Mouse (Mus musculus): ENCODE results near the gene Mindy2. TPM values are rescaled to one million over a fixed set of nuclear protein-coding genes. Genes with fewer than 3 reads are reported as not detected.

Mindy2 gene
- polyA plus RNA-seq, 1 experiment from 2014 or later = 8.9 TPM

GRCm38 (mm10) chr9:70655764-70656129 lies 1.2 kb downstream of the Mindy2 start:
- H3K4me1 ChIP-seq (ENCODE audit: control insufficient read depth, insufficient read depth, low read length) = peaks cover 17% of the 10 kb centered on the region; the same call in 1 of the 2 replicates
- no peaks in the 10 kb centered on the region for H3K9me3 ChIP-seq (replicated peaks; ENCODE audit: control insufficient read depth, low read length)
- H3K4me2 ChIP-seq (ENCODE audit: low read depth, low read length) = peak overlapping the region; percentile 75
- 30% methylated on average over 2 of the region's 2 CpGs for WGBS
- no peaks in the 10 kb centered on the region for H3K36me3 ChIP-seq (ENCODE audit: control insufficient read depth, insufficient read depth, low read length)
- ATAC-seq (ENCODE audit: insufficient read depth, low FRiP score) = no peak
- H3K4me3 ChIP-seq (replicated peaks; ENCODE audit: low read length) = peak overlapping the region; percentile 88
- peak overlapping the region; percentile 95 for H3K9ac ChIP-seq (ENCODE audit: low read length)
- no peaks in the 10 kb centered on the region for H3K27me3 ChIP-seq (ENCODE audit: control insufficient read depth, insufficient read depth, low read length)
- no peak overlapping the region for H3K27ac ChIP-seq (ENCODE audit: low read length)

- no peaks in the 10 kb centered on the region for H3K9me3 ChIP-seq (replicated peaks; ENCODE audit: control insufficient read depth, low read length)
- no peaks in the 10 kb centered on the region for H3K36me3 ChIP-seq (ENCODE audit: control insufficient read depth, insufficient read depth, low read length)
- H3K27me3 ChIP-seq (ENCODE audit: control insufficient read depth, insufficient read depth, low read length) = no peaks in the 10 kb centered on the region
- peaks cover 17% of the 10 kb centered on the region; the same call in 1 of the 2 replicates for H3K4me1 ChIP-seq (ENCODE audit: control insufficient read depth, insufficient read depth, low read length)
- no peak for ATAC-seq (ENCODE audit: insufficient read depth, low FRiP score)
- peak overlapping the region; percentile 38 for H3K4me2 ChIP-seq (ENCODE audit: low read depth, low read length)
- WGBS = 77% methylated on average over 4 of the region's 4 CpGs
- H3K4me3 ChIP-seq (replicated peaks; ENCODE audit: low read length) = no peak overlapping the region; the same call in 1 of the 2 replicates
- H3K27ac ChIP-seq (ENCODE audit: low read length) = no peak overlapping the region
- no peak overlapping the region for H3K9ac ChIP-seq (ENCODE audit: low read length)
These were observed 2.5 kb downstream of the Mindy2 start for GRCm38 (mm10) chr9:70654496-70654895.

- Histone ChIP-seq H3K4me1 (ENCODE audit: control insufficient read depth, insufficient read depth, low read length) (peaks cover 17% of the 10 kb centered on the region; the same call in 1 of the 2 replicates), H3K9me3 (replicated peaks; ENCODE audit: control insufficient read depth, low read length) (no peaks in the 10 kb centered on the region), H3K36me3 (ENCODE audit: control insufficient read depth, insufficient read depth, low read length) (no peaks in the 10 kb centered on the region), H3K4me2 (ENCODE audit: low read depth, low read length) (peak overlapping the region; percentile 38), H3K4me3 (replicated peaks; ENCODE audit: low read length) (no peak overlapping the region), H3K9ac (ENCODE audit: low read length) (no peak overlapping the region), H3K27ac (ENCODE audit: low read length) (no peak overlapping the region), H3K27me3 (ENCODE audit: control insufficient read depth, insufficient read depth, low read length) (no peaks in the 10 kb centered on the region)
- no peak for ATAC-seq (ENCODE audit: insufficient read depth, low FRiP score)
- 67% methylated on average over 2 of the region's 2 CpGs for WGBS
These were observed 3.1 kb downstream of the Mindy2 start for GRCm38 (mm10) chr9:70653875-70654274.

GRCm38 (mm10) chr9:70652221-70652620 lies 4.8 kb downstream of the Mindy2 start:
- Histone ChIP-seq H3K27me3 (ENCODE audit: control insufficient read depth, insufficient read depth, low read length) (no peaks in the 10 kb centered on the region), H3K4me1 (ENCODE audit: control insufficient read depth, insufficient read depth, low read length) (peaks cover 14% of the 10 kb centered on the region; the same call in 1 of the 2 replicates), H3K27ac (ENCODE audit: low read length) (no peak overlapping the region), H3K4me2 (ENCODE audit: low read depth, low read length) (no peak overlapping the region), H3K9me3 (replicated peaks; ENCODE audit: control insufficient read depth, low read length) (no peaks in the 10 kb centered on the region), H3K36me3 (ENCODE audit: control insufficient read depth, insufficient read depth, low read length) (no peaks in the 10 kb centered on the region), H3K9ac (ENCODE audit: low read length) (no peak overlapping the region), H3K4me3 (replicated peaks; ENCODE audit: low read length) (no peak overlapping the region)
- ATAC-seq (ENCODE audit: insufficient read depth, low FRiP score) = no peak
- WGBS = 79% methylated on average over 2 of the region's 2 CpGs

GRCm38 (mm10) chr9:70650994-70651393 lies 6.0 kb downstream of the Mindy2 start:
- no peak overlapping the region for H3K4me2 ChIP-seq (ENCODE audit: low read depth, low read length)

GRCm38 (mm10) chr9:70650260-70650659 lies 6.7 kb downstream of the Mindy2 start:
- H3K4me1 ChIP-seq (ENCODE audit: control insufficient read depth, insufficient read depth, low read length) = peaks cover 9% of the 10 kb centered on the region; the same call in 1 of the 2 replicates
- WGBS = 65% methylated on average over 2 of the region's 2 CpGs
- H3K9ac ChIP-seq (ENCODE audit: low read length) = no peak overlapping the region
- no peak overlapping the region for H3K4me3 ChIP-seq (replicated peaks; ENCODE audit: low read length)
- H3K9me3 ChIP-seq (replicated peaks; ENCODE audit: control insufficient read depth, low read length) = no peaks in the 10 kb centered on the region
- no peak overlapping the region for H3K27ac ChIP-seq (ENCODE audit: low read length)
- no peak for ATAC-seq (ENCODE audit: insufficient read depth, low FRiP score)
- no peaks in the 10 kb centered on the region for H3K36me3 ChIP-seq (ENCODE audit: control insufficient read depth, insufficient read depth, low read length)
- no peak overlapping the region for H3K4me2 ChIP-seq (ENCODE audit: low read depth, low read length)
- H3K27me3 ChIP-seq (ENCODE audit: control insufficient read depth, insufficient read depth, low read length) = no peaks in the 10 kb centered on the region

More at GRCm38 (mm10) chr9:70650994-70651393, 6.0 kb downstream of the Mindy2 start:
- H3K4me3 ChIP-seq (replicated peaks; ENCODE audit: low read length) = no peak overlapping the region
- H3K27ac ChIP-seq (ENCODE audit: low read length) = no peak overlapping the region
- H3K4me1 ChIP-seq (ENCODE audit: control insufficient read depth, insufficient read depth, low read length) = peaks cover 9% of the 10 kb centered on the region; the same call in 1 of the 2 replicates
- WGBS = 96% methylated on average over 1 of the region's 1 CpGs
- no peaks in the 10 kb centered on the region for H3K36me3 ChIP-seq (ENCODE audit: control insufficient read depth, insufficient read depth, low read length)
- H3K9ac ChIP-seq (ENCODE audit: low read length) = no peak overlapping the region
- no peaks in the 10 kb centered on the region for H3K27me3 ChIP-seq (ENCODE audit: control insufficient read depth, insufficient read depth, low read length)
- no peak for ATAC-seq (ENCODE audit: insufficient read depth, low FRiP score)
- H3K9me3 ChIP-seq (replicated peaks; ENCODE audit: control insufficient read depth, low read length) = no peaks in the 10 kb centered on the region

GRCm38 (mm10) chr9:70636748-70637147 lies 20.2 kb downstream of the Mindy2 start:
- H3K4me2 ChIP-seq (ENCODE audit: low read depth, low read length) = no peak overlapping the region
- no peaks in the 10 kb centered on the region for H3K36me3 ChIP-seq (ENCODE audit: control insufficient read depth, insufficient read depth, low read length)
- no peak overlapping the region for H3K27ac ChIP-seq (ENCODE audit: low read length)
- no peaks in the 10 kb centered on the region for H3K9me3 ChIP-seq (replicated peaks; ENCODE audit: control insufficient read depth, low read length)
- no peaks in the 10 kb centered on the region for H3K4me1 ChIP-seq (ENCODE audit: control insufficient read depth, insufficient read depth, low read length)
- no peak overlapping the region for H3K4me3 ChIP-seq (replicated peaks; ENCODE audit: low read length)
- no peaks in the 10 kb centered on the region for H3K27me3 ChIP-seq (ENCODE audit: control insufficient read depth, insufficient read depth, low read length)
- H3K9ac ChIP-seq (ENCODE audit: low read length) = no peak overlapping the region
- no peak for ATAC-seq (ENCODE audit: insufficient read depth, low FRiP score)
- WGBS = 65% methylated on average over 2 of the region's 2 CpGs

GRCm38 (mm10) chr9:70631665-70632064 lies 25.3 kb downstream of the Mindy2 start:
- Histone ChIP-seq H3K4me2 (ENCODE audit: low read depth, low read length) (no peak overlapping the region), H3K27ac (ENCODE audit: low read length) (0 out of 2 replicates have a peak overlapping the region, but pooled peaks have one; percentile 4), H3K4me1 (ENCODE audit: control insufficient read depth, insufficient read depth, low read length) (no peaks in the 10 kb centered on the region), H3K4me3 (replicated peaks; ENCODE audit: low read length) (no peak overlapping the region), H3K27me3 (ENCODE audit: control insufficient read depth, insufficient read depth, low read length) (no peaks in the 10 kb centered on the region), H3K9me3 (replicated peaks; ENCODE audit: control insufficient read depth, low read length) (no peaks in the 10 kb centered on the region), H3K9ac (ENCODE audit: low read length) (no peak overlapping the region), H3K36me3 (ENCODE audit: control insufficient read depth, insufficient read depth, low read length) (no peaks in the 10 kb centered on the region)
- no peak for ATAC-seq (ENCODE audit: insufficient read depth, low FRiP score)
- WGBS = 19% methylated on average over 5 of the region's 5 CpGs

- Histone ChIP-seq H3K36me3 (ENCODE audit: control insufficient read depth, insufficient read depth, low read length) (no peaks in the 10 kb centered on the region), H3K9ac (ENCODE audit: low read length) (no peak overlapping the region), H3K27me3 (ENCODE audit: control insufficient read depth, insufficient read depth, low read length) (no peaks in the 10 kb centered on the region), H3K4me2 (ENCODE audit: low read depth, low read length) (no peak overlapping the region), H3K27ac (ENCODE audit: low read length) (no peak overlapping the region), H3K4me3 (replicated peaks; ENCODE audit: low read length) (no peak overlapping the region), H3K9me3 (replicated peaks; ENCODE audit: control insufficient read depth, low read length) (no peaks in the 10 kb centered on the region), H3K4me1 (ENCODE audit: control insufficient read depth, insufficient read depth, low read length) (no peaks in the 10 kb centered on the region)
- 83% methylated on average over 2 of the region's 2 CpGs for WGBS
- ATAC-seq (ENCODE audit: insufficient read depth, low FRiP score) = no peak
These were observed 27.3 kb downstream of the Mindy2 start for GRCm38 (mm10) chr9:70629711-70630110.

Data from stomach, embryonic 16.5 days (tissue).